Comparison of ENCODE assay signal across 1 mouse cellular context in the genomic region with DNA sequence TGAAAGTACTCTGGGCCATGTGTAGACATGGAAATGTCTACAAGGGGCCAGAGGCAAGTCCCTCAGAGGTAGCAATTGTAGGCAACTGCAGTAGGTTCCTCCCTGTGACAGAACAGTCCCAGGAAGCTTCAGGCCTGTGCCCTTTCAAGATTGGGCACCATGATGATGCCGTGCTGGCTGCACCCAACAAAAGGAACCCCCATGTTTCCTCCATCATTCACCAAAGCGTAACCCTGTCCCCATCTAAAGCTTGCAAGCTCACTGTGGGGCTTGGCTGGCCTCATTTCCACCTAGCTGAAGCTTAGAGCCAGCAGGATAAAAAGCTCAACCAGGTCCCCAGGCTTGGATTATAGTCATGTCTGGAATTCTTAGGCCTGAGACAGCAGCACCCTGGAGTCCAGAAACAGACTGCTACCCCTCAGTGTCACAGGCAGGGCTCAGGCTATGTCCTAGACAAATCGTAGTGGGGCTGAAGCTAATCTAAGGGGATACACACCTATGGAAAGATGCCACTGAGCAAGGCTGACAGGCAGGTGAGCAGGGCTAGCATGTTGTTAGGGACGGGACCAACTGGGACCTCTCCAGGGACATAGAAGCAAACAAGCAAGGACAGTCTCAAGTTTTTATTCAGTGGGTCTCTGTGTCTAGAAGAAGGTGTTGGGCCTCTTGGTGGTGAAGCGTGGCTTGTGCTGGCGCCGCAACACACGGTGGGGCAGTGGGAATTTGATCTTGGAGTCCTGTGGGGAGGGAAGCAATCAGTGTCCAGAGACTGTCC.
TF ChIP-seq lines count a peak whose summit lies in the region.

No protein-coding gene starts in this region.

TF ChIP-seq in ES-E14, 5 proteins besides CTCF, POLR2A, EP300 and RAD21:
- TF ChIP-seq MAFK (IDR thresholded peaks at IDR 0.05; ENCODE audit: insufficient read depth, low read depth, low read length) (no peak), ZNF384 (IDR thresholded peaks at IDR 0.05; ENCODE audit: low read depth, low read length) (no peak), CHD2 (IDR thresholded peaks at IDR 0.05; ENCODE audit: low read depth, low read length) (no peak), ZC3H11A (IDR thresholded peaks at IDR 0.05; ENCODE audit: borderline replicate concordance, low read depth, low read length) (no peak), HCFC1 (IDR thresholded peaks at IDR 0.05; ENCODE audit: borderline replicate concordance, insufficient read depth, low read length) (no peak)
TF ChIP-seq in ES-E14: peak in this region for 0.
